Mouse (Mus musculus) intestine, embryonic 15.5 days (tissue): ENCODE results near the gene D17Wsu92e. TPM values are rescaled to one million over a fixed set of nuclear protein-coding genes. Genes with fewer than 3 reads are reported as not detected.
A peak's percentile ranks its signal among the peaks of the same experiment; 100 is the strongest.

Source experiments
- ATAC-seq: fragments of 200-750 bp; cut with Nextera tagmentation; 2 replicates; pipeline ENCODE4 v1.8.0; 2017; ENCODE audit warnings: moderate TSS enrichment, moderate library complexity
- H3K27ac ChIP-seq: fragments of 300-500 bp; sonication (generic); 2 replicates; pipeline ENCODE4 v1.5.1; 2015; ENCODE audit warnings: mild to moderate bottlenecking, inconsistent platforms
- H3K27me3 ChIP-seq: fragments of 300-500 bp; sonication (generic); replicated peaks from 2 replicates; pipeline ENCODE4 v1.6.1; 2015; ENCODE audit warnings: inconsistent platforms
- H3K36me3 ChIP-seq: fragments of 300-500 bp; sonication (generic); 2 replicates; pipeline ENCODE4 v1.6.1; 2015; ENCODE audit warnings: inconsistent platforms
- H3K4me1 ChIP-seq: fragments of 300-500 bp; sonication (generic); replicated peaks from 2 replicates; pipeline ENCODE4 v1.6.1; 2015; ENCODE audit warnings: inconsistent platforms
- H3K4me2 ChIP-seq: fragments of 300-500 bp; sonication (generic); replicated peaks from 2 replicates; pipeline ENCODE4 v1.6.1; 2015; ENCODE audit warnings: mild to moderate bottlenecking, inconsistent platforms
- H3K4me3 ChIP-seq: fragments of 300-500 bp; sonication (generic); replicated peaks from 2 replicates; pipeline ENCODE4 v1.5.1; 2015; ENCODE audit warnings: inconsistent platforms
- H3K9ac ChIP-seq: fragments of 300-500 bp; sonication (generic); 2 replicates; pipeline ENCODE4 v1.6.1; 2015; ENCODE audit warnings: inconsistent platforms
- H3K9me3 ChIP-seq: fragments of 300-500 bp; sonication (generic); 2 replicates; pipeline ENCODE4 v1.6.1; 2016; ENCODE audit warnings: inconsistent platforms
- WGBS: fragments of 180-500 bp; shearing (Covaris S2); methylation state at CpG from one replicate; pipeline ENCODE4 v1.1.7; 2015; 5-methylcytosine and 5-hydroxymethylcytosine counted together
- polyA plus RNA-seq: library from polyadenylated mRNA; unstranded; fragments of >200 nt; fragmentation: Nextera tagmentation; extraction: Ambion mirVana; gene quantifications from 2 replicates; pipeline ENCODE4 v1.2.1, GENCODE M21; 2015

D17Wsu92e gene
- polyA plus RNA-seq, 1 experiment from 2014 or later = 19.0 TPM

- H3K4me1 ChIP-seq = peaks cover 41% of the 10 kb centered on the region
- H3K4me2 ChIP-seq = peak overlapping the region; percentile 57
- H3K27ac ChIP-seq = peak overlapping the region; percentile 94
- 0 out of 2 replicates have a peak, but pooled peaks cover 2% of the 10 kb centered on the region for H3K36me3 ChIP-seq
- no peaks in the 10 kb centered on the region for H3K27me3 ChIP-seq
- no peaks in the 10 kb centered on the region for H3K9me3 ChIP-seq
- H3K9ac ChIP-seq = 0 out of 2 replicates have a peak overlapping the region, but pooled peaks have one; percentile 34
- WGBS = 29% methylated on average over 6 of the region's 6 CpGs
- H3K4me3 ChIP-seq = 0 out of 2 replicates have a peak overlapping the region, but pooled peaks have one; percentile 19
- peak; percentile 86 for ATAC-seq
Measured at GRCm38 (mm10) chr17:27796780-27797179, 23.7 kb downstream of the D17Wsu92e start.

GRCm38 (mm10) chr17:27793144-27793543, 27.3 kb downstream of the D17Wsu92e start:
- Histone ChIP-seq H3K36me3 (0 out of 2 replicates have a peak, but pooled peaks cover 2% of the 10 kb centered on the region), H3K4me2 (no peak overlapping the region), H3K27me3 (no peaks in the 10 kb centered on the region), H3K9me3 (no peaks in the 10 kb centered on the region), H3K27ac (no peak overlapping the region), H3K4me1 (peaks cover 21% of the 10 kb centered on the region; the same call in 1 of the 2 replicates), H3K9ac (no peak overlapping the region), H3K4me3 (no peak overlapping the region)
- ATAC-seq = no peak
- 82% methylated on average over 6 of the region's 6 CpGs for WGBS

GRCm38 (mm10) chr17:27792516-27792915, 27.9 kb downstream of the D17Wsu92e start:
- Histone ChIP-seq H3K9me3 (no peaks in the 10 kb centered on the region), H3K27ac (no peak overlapping the region), H3K4me2 (no peak overlapping the region), H3K9ac (no peak overlapping the region), H3K4me3 (no peak overlapping the region), H3K36me3 (0 out of 2 replicates have a peak, but pooled peaks cover 2% of the 10 kb centered on the region), H3K4me1 (peaks cover 15% of the 10 kb centered on the region; the same call in 1 of the 2 replicates), H3K27me3 (no peaks in the 10 kb centered on the region)
- no peak for ATAC-seq
- WGBS = 71% methylated on average over 4 of the region's 4 CpGs

- no peak for ATAC-seq
- H3K9ac ChIP-seq = no peak overlapping the region
- H3K27me3 ChIP-seq = no peaks in the 10 kb centered on the region
- H3K36me3 ChIP-seq = 0 out of 2 replicates have a peak, but pooled peaks cover 2% of the 10 kb centered on the region
- no peak overlapping the region for H3K27ac ChIP-seq
- no peak overlapping the region for H3K4me2 ChIP-seq
- no peaks in the 10 kb centered on the region for H3K9me3 ChIP-seq
- 84% methylated on average over 2 of the region's 2 CpGs for WGBS
- peaks cover 7% of the 10 kb centered on the region; the same call in 1 of the 2 replicates for H3K4me1 ChIP-seq
- no peak overlapping the region for H3K4me3 ChIP-seq
Measured at GRCm38 (mm10) chr17:27791556-27791955, 28.9 kb downstream of the D17Wsu92e start.

GRCm38 (mm10) chr17:27790976-27791375, 29.5 kb downstream of the D17Wsu92e start:
- H3K9ac ChIP-seq = no peak overlapping the region
- peaks cover 3% of the 10 kb centered on the region; the same call in 1 of the 2 replicates for H3K36me3 ChIP-seq
- no peaks in the 10 kb centered on the region for H3K27me3 ChIP-seq
- no peak overlapping the region for H3K4me3 ChIP-seq
- H3K4me2 ChIP-seq = no peak overlapping the region
- no peak for ATAC-seq
- WGBS = 82% methylated on average over 2 of the region's 2 CpGs
- H3K27ac ChIP-seq = no peak overlapping the region
- H3K4me1 ChIP-seq = 0 out of 2 replicates have a peak, but pooled peaks cover 1% of the 10 kb centered on the region
- H3K9me3 ChIP-seq = no peaks in the 10 kb centered on the region

- H3K36me3 ChIP-seq = peaks cover 11% of the 10 kb centered on the region
- no peaks in the 10 kb centered on the region for H3K9me3 ChIP-seq
- H3K27ac ChIP-seq = no peak overlapping the region
- ATAC-seq = no peak
- H3K4me2 ChIP-seq = no peak overlapping the region
- H3K4me3 ChIP-seq = no peak overlapping the region
- H3K27me3 ChIP-seq = no peaks in the 10 kb centered on the region
- H3K4me1 ChIP-seq = no peaks in the 10 kb centered on the region
- no peak overlapping the region for H3K9ac ChIP-seq
- WGBS = 79% methylated on average over 5 of the region's 5 CpGs
Measured at GRCm38 (mm10) chr17:27790015-27790414, 30.4 kb downstream of the D17Wsu92e start.

- Histone ChIP-seq H3K4me3 (no peak overlapping the region), H3K36me3 (peaks cover 13% of the 10 kb centered on the region), H3K27ac (no peak overlapping the region), H3K9me3 (no peaks in the 10 kb centered on the region), H3K27me3 (no peaks in the 10 kb centered on the region), H3K4me1 (no peaks in the 10 kb centered on the region), H3K4me2 (no peak overlapping the region), H3K9ac (no peak overlapping the region)
- 94% methylated on average over 6 of the region's 6 CpGs for WGBS
- ATAC-seq = no peak
Measured at GRCm38 (mm10) chr17:27788456-27789172, 31.8 kb downstream of the D17Wsu92e start.

GRCm38 (mm10) chr17:27783567-27783966, 36.9 kb downstream of the D17Wsu92e start:
- no peaks in the 10 kb centered on the region for H3K9me3 ChIP-seq
- ATAC-seq = no peak
- WGBS = 86% methylated on average over 4 of the region's 4 CpGs

GRCm38 (mm10) chr17:27781059-27781687, 39.3 kb downstream of the D17Wsu92e start:
- H3K4me1 ChIP-seq = no peaks in the 10 kb centered on the region
- no peak overlapping the region for H3K4me3 ChIP-seq
- no peak overlapping the region for H3K27ac ChIP-seq
- ATAC-seq = no peak
- H3K4me2 ChIP-seq = no peak overlapping the region
- peaks cover 12% of the 10 kb centered on the region for H3K36me3 ChIP-seq
- no peaks in the 10 kb centered on the region for H3K27me3 ChIP-seq
- WGBS = 79% methylated on average over 5 of the region's 5 CpGs
- no peak overlapping the region for H3K9ac ChIP-seq
- no peaks in the 10 kb centered on the region for H3K9me3 ChIP-seq

More at GRCm38 (mm10) chr17:27783567-27783966, 36.9 kb downstream of the D17Wsu92e start:
- no peaks in the 10 kb centered on the region for H3K27me3 ChIP-seq
- H3K4me2 ChIP-seq = no peak overlapping the region
- H3K27ac ChIP-seq = no peak overlapping the region
- H3K4me3 ChIP-seq = no peak overlapping the region
- H3K4me1 ChIP-seq = no peaks in the 10 kb centered on the region
- peaks cover 12% of the 10 kb centered on the region for H3K36me3 ChIP-seq
- no peak overlapping the region for H3K9ac ChIP-seq

- H3K4me3 ChIP-seq = no peak overlapping the region
- H3K36me3 ChIP-seq = 0 out of 2 replicates have a peak, but pooled peaks cover 3% of the 10 kb centered on the region
- no peaks in the 10 kb centered on the region for H3K4me1 ChIP-seq
- no peak overlapping the region for H3K27ac ChIP-seq
- ATAC-seq = no peak
- H3K9me3 ChIP-seq = no peaks in the 10 kb centered on the region
- WGBS = 80% methylated on average over 3 of the region's 3 CpGs
- H3K4me2 ChIP-seq = no peak overlapping the region
- no peak overlapping the region for H3K9ac ChIP-seq
- H3K27me3 ChIP-seq = no peaks in the 10 kb centered on the region
Measured at GRCm38 (mm10) chr17:27779755-27780154, 40.7 kb downstream of the D17Wsu92e start.

- no peak overlapping the region for H3K27ac ChIP-seq
- 90% methylated on average over 9 of the region's 9 CpGs for WGBS
Measured at GRCm38 (mm10) chr17:27778671-27779355, 41.6 kb downstream of the D17Wsu92e start.

GRCm38 (mm10) chr17:27777823-27778222, 42.6 kb downstream of the D17Wsu92e start:
- H3K27me3 ChIP-seq = no peaks in the 10 kb centered on the region
- no peak overlapping the region for H3K4me2 ChIP-seq
- no peaks in the 10 kb centered on the region for H3K36me3 ChIP-seq
- no peak overlapping the region for H3K9ac ChIP-seq
- H3K4me3 ChIP-seq = no peak overlapping the region
- WGBS = 60% methylated on average over 6 of the region's 6 CpGs
- ATAC-seq = peak; percentile 60
- no peaks in the 10 kb centered on the region for H3K9me3 ChIP-seq
- no peak overlapping the region for H3K27ac ChIP-seq
- H3K4me1 ChIP-seq = no peaks in the 10 kb centered on the region

More at GRCm38 (mm10) chr17:27778671-27779355, 41.6 kb downstream of the D17Wsu92e start:
- Histone ChIP-seq H3K4me2 (no peak overlapping the region), H3K9me3 (no peaks in the 10 kb centered on the region), H3K4me1 (no peaks in the 10 kb centered on the region), H3K27me3 (no peaks in the 10 kb centered on the region), H3K36me3 (0 out of 2 replicates have a peak, but pooled peaks cover 3% of the 10 kb centered on the region), H3K9ac (no peak overlapping the region), H3K4me3 (no peak overlapping the region)
- no peak for ATAC-seq
